Mouse (Mus musculus): ENCODE measurements around the gene Mkrn1.

DNA sequence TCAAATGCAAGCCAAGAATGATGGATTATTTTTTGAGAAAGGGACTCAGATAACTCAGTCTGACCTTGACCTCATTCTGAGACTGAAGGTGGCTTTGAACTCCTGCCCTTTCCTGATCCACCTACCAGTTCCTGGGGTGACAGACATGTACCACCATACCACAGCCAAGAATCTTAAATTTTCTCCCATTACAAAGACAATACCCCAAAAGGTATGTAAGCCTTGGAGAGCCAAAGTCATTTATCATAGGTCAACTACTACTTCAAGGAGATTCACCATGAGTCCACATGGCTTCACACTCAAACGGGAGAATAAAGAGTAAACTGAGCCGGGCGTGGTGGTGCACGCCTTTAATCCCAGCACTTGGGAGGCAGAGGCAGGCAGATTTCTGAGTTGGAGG lies 30.3 kb upstream of the Mkrn1 start:
- TF ChIP-seq CTCF (IDR thresholded peaks at IDR 0.05; ENCODE audit: borderline replicate concordance, control insufficient read depth, extremely low read depth, insufficient read depth, low read length, poor library complexity) = no peak
- no peak for TF ChIP-seq POLR2A (IDR thresholded peaks at IDR 0.05; ENCODE audit: control insufficient read depth, extremely low read depth, insufficient read depth, low read length, poor library complexity)
